9 mouse cellular contexts compared by ENCODE assay signal in genomic region chr11:33871998-33872715, GRCm38 (mm10).
DNase-seq lines count a peak whose midpoint lies in the region; ATAC-seq and TF ChIP-seq lines count a peak whose summit lies in the region.
"Had no signal": no experiment of that assay in that cellular context is flagged by ENCODE, and none has a peak within 500 bp of the region (broad histone marks: within the 10 kb centered on the region; RNA-seq: fewer than 3 reads in every experiment).

No protein-coding gene starts in this region.

- H3K4me1 ChIP-seq in neural tube, embryonic 13.5 days (replicated peaks): peaks cover 25% of the 10 kb centered on the region
- H3K4me1 ChIP-seq in neural tube, embryonic 15.5 days: peaks cover 12% of the 10 kb centered on the region
- peaks cover 22% of the 10 kb centered on the region for H3K4me1 ChIP-seq in heart, embryonic 15.5 days (replicated peaks)
- H3K4me1 ChIP-seq in liver, adult 2 months (ENCODE audit: control insufficient read depth, insufficient read depth, low read length): no peaks in the 10 kb centered on the region

- 0 out of 2 replicates have a peak, but pooled peaks cover 4% of the 10 kb centered on the region for H3K9me3 ChIP-seq in neural tube, embryonic 13.5 days
- no peaks in the 10 kb centered on the region for H3K9me3 ChIP-seq in neural tube, embryonic 15.5 days (replicated peaks)
- H3K9me3 ChIP-seq in heart, embryonic 15.5 days (replicated peaks): no peaks in the 10 kb centered on the region

- H3K27ac ChIP-seq in neural tube, embryonic 13.5 days (replicated peaks): 0 out of 2 replicates have a peak overlapping the region, but pooled peaks have one; percentile 7
- H3K27ac ChIP-seq in neural tube, embryonic 15.5 days (replicated peaks): no peak overlapping the region
- H3K27ac ChIP-seq in heart, embryonic 15.5 days: peak overlapping the region; percentile 59
- no peak overlapping the region; the same call in 1 of the 2 replicates for H3K27ac ChIP-seq in liver, adult 2 months (replicated peaks; ENCODE audit: insufficient read depth, low read depth, low read length)

- no peak for TF ChIP-seq POLR2A in liver, adult 2 months (IDR thresholded peaks at IDR 0.05; ENCODE audit: extremely low read depth, insufficient read depth, low read length)

- no peak overlapping the region for H3K4me3 ChIP-seq in neural tube, embryonic 13.5 days
- no peak overlapping the region for H3K4me3 ChIP-seq in neural tube, embryonic 15.5 days (replicated peaks)
- no peak overlapping the region for H3K4me3 ChIP-seq in heart, embryonic 15.5 days
- H3K4me3 ChIP-seq in liver, adult 2 months (ENCODE audit: insufficient read depth, low read depth, low read length): no peak overlapping the region

- H3K9ac ChIP-seq in neural tube, embryonic 13.5 days: no peak overlapping the region
- no peak overlapping the region for H3K9ac ChIP-seq in neural tube, embryonic 15.5 days (replicated peaks)
- H3K9ac ChIP-seq in heart, embryonic 15.5 days: no peak overlapping the region
- no peak overlapping the region for H3K9ac ChIP-seq in liver, adult 2 months (ENCODE audit: low read depth, low read length)

- no peak overlapping the region for H3K4me2 ChIP-seq in neural tube, embryonic 13.5 days
- H3K4me2 ChIP-seq in neural tube, embryonic 15.5 days: no peak overlapping the region
- no peak overlapping the region for H3K4me2 ChIP-seq in heart, embryonic 15.5 days

- H3K79me2 ChIP-seq in liver, adult 2 months (ENCODE audit: control insufficient read depth, insufficient read depth, low read length): no peaks in the 10 kb centered on the region

- 56% methylated on average over 9 of the region's 9 CpGs for WGBS in neural tube, embryonic 13.5 days
- 60% methylated on average over 9 of the region's 9 CpGs for WGBS in neural tube, embryonic 15.5 days
- WGBS in heart, embryonic 15.5 days: 35% methylated on average over 9 of the region's 9 CpGs
- 43% methylated on average over 9 of the region's 9 CpGs for WGBS in liver, adult 2 months

- H3K27me3 ChIP-seq in neural tube, embryonic 13.5 days: no peaks in the 10 kb centered on the region
- H3K27me3 ChIP-seq in neural tube, embryonic 15.5 days (replicated peaks): no peaks in the 10 kb centered on the region
- H3K27me3 ChIP-seq in heart, embryonic 15.5 days: no peaks in the 10 kb centered on the region
- no peaks in the 10 kb centered on the region for H3K27me3 ChIP-seq in liver, adult 2 months (ENCODE audit: control insufficient read depth, insufficient read depth, low read length)

- no peak for ATAC-seq in neural tube, embryonic 13.5 days (ENCODE audit: low read depth)
- ATAC-seq in neural tube, embryonic 15.5 days (ENCODE audit: low FRiP score): no peak
- 0 out of 2 replicates have a peak, but pooled peaks have one; percentile 20 for ATAC-seq in heart, embryonic 15.5 days (replicated peaks; ENCODE audit: insufficient number of reproducible peaks, insufficient read depth, low FRiP score, low read depth)
- ATAC-seq: inflammation-experienced regulatory T-cells, adult 6 months had no signal

- TF ChIP-seq CTCF in liver, adult 2 months (IDR thresholded peaks at IDR 0.05; ENCODE audit: low read depth, low read length): no peak

- no peaks in the 10 kb centered on the region for H3K36me3 ChIP-seq in neural tube, embryonic 13.5 days
- no peaks in the 10 kb centered on the region for H3K36me3 ChIP-seq in neural tube, embryonic 15.5 days
- no peaks in the 10 kb centered on the region for H3K36me3 ChIP-seq in heart, embryonic 15.5 days
- no peaks in the 10 kb centered on the region for H3K36me3 ChIP-seq in liver, adult 2 months (ENCODE audit: control insufficient read depth, insufficient read depth, low read length)

- DNase-seq in liver, adult 2 months (ENCODE audit: extremely low read depth, low read depth, low spot score): peak; percentile 22
- DNase-seq in testis, postnatal 10 days (ENCODE audit: low spot score): peak; percentile 57
- no peak for DNase-seq in layer of hippocampus, postnatal 25 days (ENCODE audit: extremely low spot score in 1 of 2, low spot score in 1 of 2)
- DNase-seq in frontal cortex, postnatal 14 days (ENCODE audit: low spot score in 2 of 2): no peak
- DNase-seq in thymus, postnatal 36 days: no peak

Comparison
In these comparisons a context has a peak if more than half of its experiments do, and no peak if none do; other contexts are left out.
1. H3K27ac ChIP-seq: peak in neural tube, embryonic 13.5 days (single experiment) and heart, embryonic 15.5 days (single experiment); none in neural tube, embryonic 15.5 days (single experiment) and liver, adult 2 months (single experiment).
2. DNase-seq: peak in liver, adult 2 months (single experiment) and testis, postnatal 10 days (single experiment); none in layer of hippocampus, postnatal 25 days (0 of 2), frontal cortex, postnatal 14 days (0 of 2) and thymus, postnatal 36 days (0 of 2).